Mouse (Mus musculus) erythroblast, embryonic 14.5 days (primary cell): ENCODE data around the gene Ecel1.

Source experiments
- GATA1 ChIP-seq: IDR thresholded peaks from 2 replicates; pipeline ENCODE4 v1.6.1; 2012; ENCODE audit warnings: low read length, inconsistent platforms, mixed read lengths
- TAL1 ChIP-seq: IDR thresholded peaks from 3 replicates; pipeline ENCODE4 v1.6.1; 2012; ENCODE audit warnings: low read length, inconsistent platforms, mixed read lengths

DNA sequence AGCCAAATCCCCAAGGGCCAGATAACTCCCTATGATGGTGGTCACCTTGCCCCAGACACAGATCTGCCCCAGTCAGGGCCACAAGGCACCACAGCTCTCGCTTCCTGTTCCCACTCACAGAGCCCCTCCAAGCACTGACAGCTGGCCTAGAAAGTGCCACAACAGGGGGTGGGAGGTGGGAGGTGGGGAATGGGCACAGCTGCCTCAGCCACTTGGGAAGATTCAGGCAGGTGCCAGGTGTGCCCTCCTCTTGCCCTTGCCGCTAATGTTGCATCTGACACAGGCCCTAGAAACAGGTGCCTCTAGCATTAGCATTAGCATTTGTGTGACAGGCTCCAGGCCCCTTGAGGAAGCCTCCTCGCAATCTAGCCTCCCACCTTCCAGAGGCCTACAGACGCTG is 14.8 kb downstream of the Ecel1 start:
- TF ChIP-seq TAL1 (no peak), GATA1 (no peak)
